Mouse (Mus musculus) Patski (cell line): ENCODE measurements around the gene Tmem178. TPM values are rescaled to one million over a fixed set of nuclear protein-coding genes. Genes with fewer than 3 reads are reported as not detected.

Experiments
- ATAC-seq: fragments of 100-300 bp; one replicate; pipeline ENCODE4 v1.8.0; 2021
- CTCF ChIA-PET: fragments of 350-600 bp; sonication (Branson Sonifier 250); formaldehyde crosslinking; loops from one replicate; lab custom pipeline; 2022; ENCODE audit warnings: inconsistent platforms; lab: Charles Lee
- POLR2A ChIA-PET: fragments of 350-600 bp; sonication (Branson Sonifier 250); formaldehyde crosslinking; loops from one replicate; lab custom pipeline; 2022; ENCODE audit warnings: antibody characterized with exemption, inconsistent platforms; lab: Charles Lee
- DNase-seq: peaks from one replicate; pipeline ENCODE4 v3.0.0-alpha.2; 2011; ENCODE audit warnings: low read depth, low spot score
- H3K27me3 ChIP-seq: fragments of 371-371 bp; one replicate; pipeline ENCODE4 v1.5.1; 2021
- CTCF ChIP-seq: fragments of 100-300 bp; IDR thresholded peaks from one replicate; pipeline ENCODE4 v1.5.1; 2021
- in situ Hi-C: fragments of 300-500 bp; cut with MboI; formaldehyde crosslinking; loops from 3 replicates; pipeline ENCODE4 v1.11.1; 2018; ENCODE audit warnings: low pct_unique_long_range_greater_than_20kb, mixed read lengths
- polyA plus RNA-seq: library from polyadenylated mRNA; unstranded; gene quantifications from one replicate; pipeline ENCODE4 v1.2.3, GENCODE M21; 2021

Tmem178 gene
- polyA plus RNA-seq, 1 experiment from 2014 or later: 13.4 TPM

DNA sequence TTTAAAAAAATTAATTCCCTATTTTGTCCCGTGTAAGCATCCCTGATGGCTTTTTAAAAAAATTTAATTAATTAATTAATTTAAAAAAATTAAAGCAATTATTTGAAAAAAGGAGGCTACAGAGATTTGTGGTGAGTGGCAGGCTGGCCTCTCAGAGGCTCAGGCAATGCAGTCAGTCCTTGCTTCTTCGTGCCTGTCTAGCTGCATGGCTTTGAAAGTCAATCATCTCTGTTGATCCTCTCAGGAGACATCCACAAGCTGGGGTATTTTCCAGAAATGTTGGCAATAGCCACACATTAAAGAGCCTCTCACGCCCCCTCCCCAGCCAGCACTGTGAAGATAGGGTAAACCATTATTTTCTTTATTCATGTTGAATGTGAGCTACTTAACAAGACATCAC lies 65.8 kb downstream of the Tmem178 start:
- H3K27me3 ChIP-seq: no peaks in the 10 kb centered on the region
- no peak for TF ChIP-seq CTCF
- POLR2A ChIA-PET: interaction anchor here (0.7 to 1.0 kb wide), 2 partner anchors 214 to 436 kb away, joined by 3 read pairs; no protein-coding TSS in a partner anchor
- DNase-seq: no peak
- CTCF ChIA-PET: interaction anchor here (1.4 kb wide), 1 partner anchor 131 kb away, joined by 3 read pairs; no protein-coding TSS in a partner anchor
- in situ Hi-C loops: loop anchor here (10.0 to 25.0 kb wide), 3 partner anchors 285 to 548 kb away; partner anchors contain the start of gene Map4k3
- no peak for ATAC-seq

DNA sequence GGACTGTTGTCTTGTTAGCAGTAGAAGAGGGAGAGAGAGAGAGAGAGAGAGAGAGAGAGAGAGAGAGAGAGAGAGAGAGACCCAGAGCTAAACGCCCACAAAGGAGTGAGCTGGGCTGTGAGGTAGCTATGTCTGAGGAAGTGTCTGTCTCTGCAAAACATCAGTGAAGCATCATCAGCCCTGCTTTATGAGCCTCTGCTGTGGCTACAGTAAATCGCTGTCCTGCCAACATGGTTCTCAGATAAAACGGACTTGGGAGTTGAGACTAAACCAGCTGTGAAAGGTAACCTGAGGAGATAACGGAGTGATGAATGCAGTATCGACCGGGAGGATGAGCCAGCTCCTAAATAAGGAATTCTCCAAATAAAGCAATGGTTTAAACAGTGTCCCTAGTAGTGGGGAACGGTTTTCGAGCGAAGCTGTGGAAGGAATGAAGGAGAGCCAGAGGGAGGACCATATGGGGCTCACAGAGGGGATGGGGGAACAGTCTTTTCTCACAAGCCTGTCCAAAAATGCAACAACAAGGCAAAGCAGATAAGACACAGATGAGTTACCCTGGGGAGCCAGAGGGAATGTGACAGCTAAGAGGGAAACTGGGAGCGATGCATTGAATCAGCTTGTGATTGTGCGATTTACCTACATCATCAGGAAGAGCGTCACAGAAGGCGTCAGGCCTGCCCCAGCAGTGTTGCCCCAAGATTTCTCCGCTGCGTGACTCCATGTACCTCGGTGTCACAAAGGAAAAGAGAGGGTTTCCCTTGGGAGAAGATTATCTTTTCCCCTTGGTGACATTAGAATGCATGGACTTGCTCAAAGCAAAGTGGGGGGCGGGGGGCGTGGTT lies 66.6 kb downstream of the Tmem178 start:
- ChIA-PET POLR2A (interaction anchor here (0.6 to 0.7 kb wide), 2 partner anchors 172 to 437 kb away, joined by 3 read pairs; no protein-coding TSS in a partner anchor), CTCF (interaction anchor here (0.8 to 1.4 kb wide), 2 partner anchors 132 to 136 kb away, joined by 3 to 4 read pairs; no protein-coding TSS in a partner anchor)
- ATAC-seq (no peak), DNase-seq (no peak)
- in situ Hi-C loops: loop anchor here (10.0 to 25.0 kb wide), 3 partner anchors 286 to 549 kb away; partner anchors contain the start of gene Map4k3
- no peak for TF ChIP-seq CTCF
- no peaks in the 10 kb centered on the region for H3K27me3 ChIP-seq

DNA sequence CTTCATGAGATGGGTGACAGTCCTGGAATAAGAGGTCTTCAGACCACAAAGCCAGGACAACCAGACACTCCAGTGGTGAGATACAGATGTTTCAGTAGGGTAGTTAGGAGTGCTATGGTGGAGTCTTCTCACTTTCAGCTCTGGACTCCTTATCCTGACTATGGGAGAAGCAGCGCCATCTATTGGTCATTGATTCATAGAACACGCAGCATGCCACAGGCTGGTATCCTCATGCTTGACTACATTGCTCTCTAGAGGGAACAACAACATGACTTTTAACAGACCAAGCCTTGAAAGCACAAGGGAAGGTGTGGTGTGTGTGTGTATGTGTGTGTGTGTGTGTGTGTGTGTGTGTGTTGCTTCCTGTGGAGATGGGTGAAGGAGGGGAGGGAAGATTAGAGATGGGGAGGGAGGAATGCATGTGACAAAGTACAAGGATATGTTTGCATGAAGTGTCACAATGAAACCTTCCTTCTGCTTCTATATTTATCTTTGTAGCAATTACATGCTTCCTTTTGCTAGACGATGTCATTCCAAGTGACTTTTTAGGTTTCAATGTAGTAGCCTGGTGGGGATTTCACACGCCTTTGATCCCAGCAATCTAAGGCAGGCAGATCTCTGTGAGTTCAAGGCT lies 71.5 kb downstream of the Tmem178 start:
- in situ Hi-C loops: loop anchor here (5.0 to 25.0 kb wide), 4 partner anchors 291 to 554 kb away; partner anchors contain the start of gene Map4k3
- no peaks in the 10 kb centered on the region for H3K27me3 ChIP-seq
- ChIA-PET POLR2A (no interaction called here), CTCF (interaction anchor here (0.6 to 3.6 kb wide), 18 partner anchors 9 to 455 kb away, joined by 3 to 11 read pairs (median 3); no protein-coding TSS in a partner anchor)
- DNase-seq: peak; percentile 54
- ATAC-seq: peak; percentile 89
- TF ChIP-seq CTCF: peak; percentile 82

DNA sequence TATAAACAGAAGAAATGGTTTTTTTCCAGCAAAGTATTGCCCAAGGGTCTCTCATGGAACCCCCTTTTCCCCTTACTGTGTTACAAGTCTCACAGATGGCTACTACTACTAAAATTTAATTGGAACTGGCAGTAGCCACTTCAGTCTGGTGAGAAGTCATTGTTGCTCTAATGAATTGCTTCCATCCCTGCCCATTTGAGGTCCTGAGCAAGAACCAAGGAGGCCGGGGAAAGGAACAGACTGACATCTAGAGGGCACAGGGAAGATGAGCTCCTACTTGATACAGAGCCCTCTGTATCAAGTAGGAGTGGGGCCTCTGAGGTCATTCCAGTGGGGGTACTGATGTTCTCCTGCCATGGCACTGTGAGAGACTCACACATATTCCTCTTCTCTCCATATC lies 72.7 kb downstream of the Tmem178 start:
- ChIA-PET CTCF (interaction anchor here (0.7 to 3.6 kb wide), 15 partner anchors 9 to 781 kb away, joined by 3 to 11 read pairs (median 3); no protein-coding TSS in a partner anchor), POLR2A (interaction anchor here (1.0 kb wide), 1 partner anchor 371 kb away, joined by 6 read pairs; no protein-coding TSS in a partner anchor)
- DNase-seq (no peak), ATAC-seq (peak; percentile 55)
- peak; percentile 80 for TF ChIP-seq CTCF
- in situ Hi-C loops: loop anchor here (5.0 to 25.0 kb wide), 4 partner anchors 292 to 555 kb away; partner anchors contain the start of gene Map4k3
- H3K27me3 ChIP-seq: no peaks in the 10 kb centered on the region

DNA sequence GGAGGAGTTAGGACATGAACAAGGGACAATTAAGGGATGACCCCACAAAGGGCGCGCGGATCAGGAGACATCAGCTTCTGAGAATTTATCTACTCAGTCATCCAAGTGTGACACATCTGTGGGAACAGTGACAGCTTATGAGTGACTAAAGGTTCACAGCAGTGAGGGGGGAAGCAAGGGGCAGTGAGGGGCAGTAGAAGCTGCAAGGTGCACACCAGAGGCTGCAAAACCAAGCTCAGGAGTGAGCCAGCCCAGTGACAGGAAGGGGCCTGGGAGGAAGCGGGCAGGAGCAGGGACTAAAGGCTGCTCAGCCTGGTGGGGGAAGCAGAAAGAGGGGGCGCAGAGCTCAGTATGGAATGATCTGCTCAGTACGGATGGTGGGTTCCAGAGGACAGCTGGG lies 82.9 kb downstream of the Tmem178 start:
- ATAC-seq (no peak), DNase-seq (no peak)
- ChIA-PET CTCF (no interaction called here), POLR2A (no interaction called here)
- in situ Hi-C loops: no loop called here
- no peaks in the 10 kb centered on the region for H3K27me3 ChIP-seq
- TF ChIP-seq CTCF: no peak

DNA sequence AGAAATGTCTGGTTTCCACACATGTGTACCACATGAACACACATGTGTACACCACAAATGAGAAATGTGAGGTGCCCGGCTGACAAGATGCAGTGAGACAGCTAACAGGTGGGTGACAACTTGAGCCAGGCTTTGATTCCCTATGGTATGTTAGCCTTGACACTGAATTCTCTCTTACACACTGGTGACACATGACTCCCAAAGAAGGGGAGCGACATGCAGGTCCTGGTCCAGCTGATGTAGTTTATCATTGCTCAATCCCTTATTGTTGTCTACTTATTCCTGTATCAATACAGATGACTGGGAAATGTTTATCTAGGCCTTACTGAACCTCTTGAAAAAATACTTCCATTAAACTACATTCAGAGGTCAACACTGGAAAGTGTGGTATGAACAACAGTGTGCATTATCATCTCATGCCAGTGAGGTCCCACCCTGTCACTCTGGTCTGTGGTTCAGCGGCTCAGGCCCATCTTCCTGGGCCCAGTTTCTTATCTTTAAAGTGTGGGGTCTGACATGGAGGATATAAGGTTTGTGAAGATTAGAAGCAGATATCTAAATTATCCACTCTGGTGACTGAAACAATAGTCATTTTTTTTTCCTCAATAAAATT lies 87.5 kb downstream of the Tmem178 start:
- CTCF ChIA-PET: interaction anchor here (1.0 to 1.7 kb wide), 2 partner anchors 11 kb away, joined by 3 to 9 read pairs; no protein-coding TSS in a partner anchor

DNA sequence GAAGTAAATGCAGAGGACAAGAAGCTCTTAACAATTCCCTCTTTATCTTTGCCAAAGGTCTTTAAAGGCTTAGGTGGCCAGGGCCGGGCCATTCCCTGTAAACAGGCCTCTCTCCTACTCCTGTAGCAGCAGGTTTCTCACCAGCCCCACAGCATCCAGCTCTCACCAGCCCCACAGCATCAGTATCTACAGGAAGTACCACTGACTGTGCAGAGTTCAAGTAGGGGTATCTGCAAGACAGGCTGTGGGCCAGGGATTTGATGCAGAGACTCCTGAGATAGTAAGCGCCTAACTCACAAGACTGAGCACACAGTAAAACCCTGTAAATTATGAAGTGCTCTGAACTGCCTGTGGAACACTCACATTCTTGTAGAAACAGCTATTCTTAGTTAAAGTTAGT lies 88.5 kb downstream of the Tmem178 start:
- in situ Hi-C loops: no loop called here
- TF ChIP-seq CTCF: no peak
- no peaks in the 10 kb centered on the region for H3K27me3 ChIP-seq
- no peak for DNase-seq
- ATAC-seq: no peak
- POLR2A ChIA-PET: no interaction called here
- CTCF ChIA-PET: interaction anchor here (1.7 kb wide), 1 partner anchor 10 kb away, joined by 9 read pairs; no protein-coding TSS in a partner anchor

More for the DNA sequence above, 87.5 kb downstream of the Tmem178 start:
- in situ Hi-C loops: no loop called here
- ATAC-seq (no peak), DNase-seq (no peak)
- no peaks in the 10 kb centered on the region for H3K27me3 ChIP-seq
- POLR2A ChIA-PET: no interaction called here
- TF ChIP-seq CTCF: no peak

DNA sequence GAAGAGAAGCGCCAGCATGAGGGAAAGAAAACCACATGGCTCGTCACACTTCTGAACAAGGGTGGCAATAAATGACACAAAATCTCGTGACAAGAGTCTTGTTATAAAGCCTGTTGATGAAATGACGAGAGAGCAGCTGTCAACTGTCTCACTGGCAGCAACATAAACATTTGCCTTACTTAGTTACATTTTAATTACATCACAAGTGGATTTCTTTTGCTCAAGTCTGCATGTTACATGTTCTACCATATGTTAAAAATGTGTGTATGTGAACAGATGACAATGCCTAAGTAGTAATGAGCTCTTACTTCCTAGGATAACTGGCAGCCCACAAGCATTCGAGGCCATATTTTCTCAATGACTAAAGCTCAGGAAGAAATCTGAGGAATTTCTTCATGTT lies 90.9 kb downstream of the Tmem178 start:
- no peak for TF ChIP-seq CTCF
- ATAC-seq: no peak
- ChIA-PET CTCF (interaction anchor here (1.4 kb wide), 1 partner anchor 23 kb away, joined by 4 read pairs; no protein-coding TSS in a partner anchor), POLR2A (no interaction called here)
- DNase-seq: no peak
- no peaks in the 10 kb centered on the region for H3K27me3 ChIP-seq
- in situ Hi-C loops: no loop called here

DNA sequence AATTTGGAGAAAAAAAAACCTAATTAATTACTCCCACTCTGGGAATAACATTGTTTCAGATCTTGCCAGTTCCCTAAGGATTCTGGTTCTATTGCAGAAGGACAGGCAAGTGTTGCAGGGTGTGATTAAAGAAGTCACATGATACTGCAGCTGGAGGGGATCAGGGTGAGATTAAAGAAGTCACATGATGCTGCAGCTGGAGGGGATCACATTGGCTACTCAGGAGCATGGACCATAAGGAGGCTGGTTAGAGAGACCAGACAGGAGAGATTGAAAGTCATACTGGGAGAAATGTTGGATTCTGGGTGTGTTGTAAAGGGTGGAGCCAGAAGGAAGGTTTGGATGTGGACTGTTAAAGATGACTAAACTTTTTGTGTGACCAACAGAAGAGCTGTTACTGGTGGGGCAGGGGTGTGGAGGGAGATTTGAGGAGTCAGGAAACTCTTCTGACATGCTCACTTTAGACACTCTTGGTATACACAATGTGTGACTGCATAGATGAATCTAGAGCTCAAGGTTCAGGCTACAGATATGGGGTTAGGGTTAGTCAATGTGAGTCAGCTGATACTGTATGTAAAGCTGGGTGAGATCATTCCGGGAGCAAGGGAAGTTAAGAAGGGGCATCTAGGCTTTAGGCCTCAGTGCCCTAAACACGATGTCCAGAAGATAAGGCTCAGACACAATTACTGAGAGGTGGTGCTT lies 94.4 kb downstream of the Tmem178 start:
- no peaks in the 10 kb centered on the region for H3K27me3 ChIP-seq
- ChIA-PET CTCF (no interaction called here), POLR2A (no interaction called here)
- no peak for TF ChIP-seq CTCF
- ATAC-seq (no peak), DNase-seq (no peak)
- in situ Hi-C loops: no loop called here
